Mouse (Mus musculus): ENCODE measurements around the gene Fam69b.

DNA sequence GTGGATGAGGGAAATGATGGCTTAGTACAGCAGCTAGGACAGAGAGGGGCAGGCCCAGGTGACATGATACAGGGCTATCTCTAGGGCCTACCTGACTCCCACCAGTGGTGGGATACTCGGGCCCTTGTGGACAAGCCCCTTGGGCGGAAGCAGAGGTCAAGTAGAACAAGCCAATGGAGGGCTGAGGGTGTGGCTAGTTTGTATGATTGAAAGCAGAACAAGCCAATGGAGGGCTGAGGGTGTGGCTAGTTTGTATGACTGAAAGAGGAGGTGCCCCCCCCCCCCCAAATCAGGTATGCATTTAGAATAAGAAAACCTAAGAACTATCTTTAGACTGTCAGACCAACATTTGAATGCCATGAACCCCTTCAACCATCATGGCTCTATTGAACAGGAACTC lies 46.1 kb upstream of the Fam69b start:
- TF ChIP-seq CTCF (IDR thresholded peaks at IDR 0.05; ENCODE audit: low read depth) (no peak), EP300 (IDR thresholded peaks at IDR 0.05; ENCODE audit: low read depth) (no peak)

Data from liver, postnatal 0 days (tissue).